Mouse (Mus musculus) common myeloid progenitor, adult 5-6 weeks (primary cell): ENCODE measurements around the gene Nol9. TPM values are rescaled to one million over a fixed set of nuclear protein-coding genes. Genes with fewer than 3 reads are reported as not detected.

Experiments used
- total RNA-seq: library from RNA; stranded (forward); fragments of 200-1000, 187-1606 nt; gene quantifications from 2 replicates; pipeline ENCODE4 v1.2.3, GENCODE M21; 2017

The Nol9 gene
- total RNA-seq, 1 experiment from 2014 or later, result 35.7 TPM

Other genes with a start within 250 kb of the Nol9 start
- 26.6 and 34.9 TPM in 2 replicates for gene Camta1, start 177.4 kb upstream of the Nol9 start, total RNA-seq
- 63.7 and 65.2 TPM in 2 replicates for gene Dnajc11, start 105.6 kb upstream of the Nol9 start, total RNA-seq
- 6.3 and 11.8 TPM in 2 replicates for gene Thap3, start 50.3 kb upstream of the Nol9 start, total RNA-seq
- gene Phf13, start 43.1 kb upstream of the Nol9 start, total RNA-seq, result 2.4 and 3.3 TPM in 2 replicates
- gene Klhl21, start 30.5 kb upstream of the Nol9 start, total RNA-seq, result 6.6 and 8.8 TPM in 2 replicates
- 7.4 and 10.7 TPM in 2 replicates for gene Zbtb48, start 11.7 kb upstream of the Nol9 start, total RNA-seq
- gene Tas1r1, start 753 bp upstream of the Nol9 start, total RNA-seq, result 0.49 and 1.5 TPM in 2 replicates
- gene Plekhg5, start 33.2 kb downstream of the Nol9 start, total RNA-seq, result 6.0 and 7.2 TPM in 2 replicates
- not detected in 2 replicates for gene Tnfrsf25, start 76.6 kb downstream of the Nol9 start, total RNA-seq
- 1.3 and 1.8 TPM in 2 replicates for gene Espn, start 113.0 kb downstream of the Nol9 start, total RNA-seq
- not detected in 2 replicates for gene Hes2, start 119.5 kb downstream of the Nol9 start, total RNA-seq
- 58.2 and 59.6 TPM in 2 replicates for gene Acot7, start 138.8 kb downstream of the Nol9 start, total RNA-seq
- under 0.01 TPM in 1 of 2 replicates, not detected in the other for gene Gpr153, start 234.9 kb downstream of the Nol9 start, total RNA-seq